Mouse (Mus musculus): ENCODE data around the gene Slc5a3.

Slc5a3 gene

DNA sequence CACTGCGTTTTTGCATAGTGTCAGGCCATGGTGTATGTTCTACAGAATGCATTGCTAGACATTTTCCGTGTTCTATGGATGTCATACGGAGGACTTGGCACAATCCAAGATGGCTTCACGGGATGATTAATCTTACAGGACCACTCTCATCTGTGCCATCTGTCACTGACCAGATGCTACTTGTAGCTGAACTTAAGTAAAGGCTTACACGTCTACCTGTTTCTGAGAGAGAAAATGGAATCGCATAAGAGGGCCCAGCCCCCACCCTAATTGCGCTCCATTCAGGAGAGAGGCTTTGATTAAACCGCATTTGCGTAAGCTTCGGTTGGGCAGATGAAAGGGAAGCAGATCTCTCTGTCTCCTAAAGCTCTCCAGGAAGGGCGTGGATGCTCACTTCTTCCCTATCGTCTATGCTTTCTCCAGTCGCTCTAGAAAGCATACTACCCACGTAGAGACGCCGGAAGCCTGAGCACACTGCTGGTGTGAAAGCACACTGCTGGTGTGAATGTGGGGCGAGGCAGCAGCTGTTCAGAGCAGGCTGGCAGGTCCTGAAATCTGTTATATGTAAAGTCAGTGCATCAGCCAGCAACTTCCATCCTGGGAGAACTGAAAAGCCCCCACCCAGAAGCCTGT is 62.9 kb downstream of the Slc5a3 start:
- DNase-seq (ENCODE audit: low spot score) = no peak

DNA sequence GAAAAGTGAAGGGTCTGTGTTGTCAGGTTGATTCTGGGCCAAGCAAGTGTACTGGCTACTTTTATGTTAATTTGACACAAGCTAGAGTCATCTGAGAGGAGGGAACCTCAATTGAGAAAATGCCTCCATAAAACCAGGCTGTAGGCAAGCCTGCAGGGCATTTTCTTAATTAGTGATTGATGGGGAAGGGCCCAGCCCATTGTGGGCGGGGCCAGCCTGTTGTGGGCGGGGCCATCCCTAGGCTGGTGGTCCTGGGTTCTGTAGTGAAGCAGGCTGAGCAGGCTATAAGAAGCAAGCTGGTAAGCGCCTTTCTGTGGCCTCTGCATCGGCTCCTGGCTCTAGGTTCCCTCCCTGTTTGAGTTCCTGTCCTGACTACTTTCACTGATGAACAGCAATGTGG is 69.1 kb downstream of the Slc5a3 start:
- no peak for DNase-seq (ENCODE audit: low spot score)

DNA sequence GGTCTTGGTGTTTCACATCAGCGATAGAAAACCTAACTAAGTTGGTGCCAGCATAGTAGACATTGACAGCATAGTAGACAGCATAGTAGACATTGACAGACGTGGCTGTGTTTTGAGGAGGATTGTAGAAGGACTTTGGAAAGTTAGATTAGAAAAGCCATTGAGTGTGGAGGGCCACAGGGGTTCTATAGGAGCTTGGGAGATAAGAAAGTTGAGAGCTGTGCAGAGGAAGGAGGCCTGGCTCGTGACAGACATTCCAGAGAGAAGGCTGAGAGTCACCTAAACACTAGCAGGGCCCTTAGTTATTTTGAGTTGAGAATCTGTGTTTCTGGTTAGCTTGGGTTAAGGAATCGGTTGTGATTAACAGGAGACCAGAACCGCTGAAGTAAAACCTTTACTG is 69.5 kb downstream of the Slc5a3 start:
- no peak for DNase-seq (ENCODE audit: low spot score)

DNA sequence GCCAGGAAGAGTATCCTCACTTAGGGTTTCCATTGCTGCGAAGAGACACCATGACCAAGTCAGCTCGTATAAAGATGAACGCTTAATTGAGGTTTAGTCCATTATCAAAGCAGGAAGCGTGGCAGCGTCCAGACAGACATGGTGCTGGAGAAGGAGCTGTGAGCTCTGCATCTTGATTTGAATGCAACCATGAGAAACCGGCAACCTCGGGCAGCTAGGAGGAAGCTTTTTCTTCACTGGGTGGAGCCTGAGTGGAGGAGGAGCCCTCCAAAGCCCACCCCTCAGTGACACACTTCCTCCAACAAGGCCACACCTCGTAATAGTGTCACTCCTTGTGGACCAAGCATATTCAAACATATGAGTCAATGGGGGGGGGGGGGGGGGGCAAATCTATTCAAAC is 71.7 kb downstream of the Slc5a3 start:
- DNase-seq (ENCODE audit: low spot score) = no peak

DNA sequence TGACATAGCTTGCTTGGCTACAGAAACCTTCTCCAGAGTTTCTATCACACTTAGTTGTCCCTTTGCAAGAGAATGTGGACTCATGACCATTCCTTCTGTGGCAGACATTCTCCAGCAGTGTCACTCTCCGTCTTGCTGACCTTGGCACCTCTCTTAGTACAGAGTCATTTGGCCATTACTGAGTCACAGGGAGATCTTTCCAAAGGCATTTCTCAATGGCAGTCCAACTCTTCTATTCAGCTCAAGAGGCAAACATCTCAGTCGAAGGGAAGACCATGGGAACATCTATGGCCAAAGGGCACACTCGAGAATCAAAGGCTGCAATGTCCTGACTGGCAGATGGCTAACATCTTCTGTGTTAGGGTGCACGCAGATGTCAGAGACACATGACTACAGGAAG is 74.4 kb downstream of the Slc5a3 start:
- no peak for DNase-seq (ENCODE audit: low spot score)

DNA sequence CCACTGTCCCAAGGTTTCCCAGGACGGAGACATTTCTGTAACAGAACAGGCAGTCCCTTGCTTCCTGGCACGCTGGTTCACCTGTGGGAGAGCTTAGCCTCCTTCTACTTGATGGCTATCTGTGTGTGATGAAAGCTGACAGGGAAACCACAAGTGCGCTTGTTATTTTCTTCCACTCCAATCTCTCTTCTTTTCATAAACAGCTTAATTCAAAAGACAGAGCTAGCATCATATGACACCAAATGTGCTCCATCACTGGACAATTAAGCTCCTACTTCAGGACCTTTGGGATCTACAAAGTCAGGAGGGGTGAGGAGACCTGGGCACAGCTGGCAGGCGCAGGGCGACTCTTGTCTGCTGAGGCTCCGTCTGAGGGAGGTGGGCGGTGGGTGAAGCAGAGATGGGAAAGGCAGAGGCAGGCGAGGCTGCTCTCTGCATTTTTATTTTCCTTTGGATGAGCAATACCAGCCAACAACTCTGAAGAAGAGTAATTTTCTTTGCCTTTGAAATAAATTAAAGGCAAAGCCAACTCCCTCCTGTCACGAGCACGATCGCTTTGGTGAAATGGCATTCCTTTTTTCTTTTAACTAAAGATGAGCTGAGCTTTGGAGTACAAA is 76.1 kb downstream of the Slc5a3 start:
- no peak for DNase-seq (ENCODE audit: low spot score)

DNA sequence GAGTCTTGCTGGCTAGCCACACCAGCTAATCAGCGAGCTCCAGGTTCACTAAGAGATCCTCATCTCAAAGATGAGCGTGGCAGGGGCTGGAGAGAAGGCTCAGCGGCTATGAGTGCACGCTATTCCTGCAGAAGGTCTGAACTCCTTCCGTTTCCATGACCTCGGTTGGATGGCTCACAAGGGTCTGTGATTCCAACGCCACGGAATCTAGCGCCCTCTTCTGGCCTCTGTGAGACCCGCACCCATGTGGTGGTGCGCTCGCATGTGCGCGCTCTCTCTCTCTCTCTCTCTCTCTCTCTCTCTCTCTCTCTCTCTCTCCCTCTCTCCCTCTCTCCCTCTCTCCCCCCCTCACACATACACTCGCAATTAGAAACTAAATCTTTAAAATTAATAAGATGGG is 78.2 kb downstream of the Slc5a3 start:
- no peak for DNase-seq (ENCODE audit: low spot score)

Data from ovary, postnatal 14 days (tissue).